Mouse (Mus musculus): ENCODE data around the gene Slc35f4.

DNA sequence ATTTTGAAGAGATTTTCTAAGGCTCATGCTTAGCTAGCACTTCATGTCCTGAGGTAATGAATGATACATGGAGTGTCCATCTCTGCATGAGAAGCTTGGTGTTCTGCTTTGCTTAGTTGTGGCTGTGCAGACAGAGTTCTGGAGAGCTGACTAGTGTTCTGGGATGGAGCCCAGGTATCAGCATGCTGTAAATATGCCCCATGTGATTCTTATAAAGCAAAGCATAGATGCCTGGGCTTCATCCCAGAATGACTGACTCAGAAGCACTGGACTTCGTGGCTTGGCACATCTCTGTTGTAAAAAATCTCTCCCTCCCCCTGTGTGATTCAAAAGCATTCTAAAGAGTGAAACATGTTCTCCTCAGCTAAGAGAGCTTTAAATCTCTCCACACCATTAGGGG lies 32.1 kb downstream of the Slc35f4 start:
- TF ChIP-seq GATA1 (IDR thresholded peaks at IDR 0.05; ENCODE audit: borderline replicate concordance, low read length) (no peak), FLI1 (IDR thresholded peaks at IDR 0.05; ENCODE audit: low read length) (no peak)
